Mouse (Mus musculus) left cerebral cortex, adult 6 months (tissue): Measurements from ENCODE around the gene Crtc3. TPM values are rescaled to one million over a fixed set of nuclear protein-coding genes. Genes with fewer than 3 reads are reported as not detected.

ENCODE experiments used
- long read RNA-seq, 2 experiments: library from polyadenylated mRNA; unstranded; transcript quantifications; one replicate each; pipeline ENCODE4 v2.0.0; 2019 to 2020
- polyA plus RNA-seq: library from polyadenylated mRNA; unstranded; fragments of <200 nt; fragmentation: Nextera tagmentation; gene quantifications from 2 replicates; pipeline ENCODE4 v1.2.3, GENCODE M21; 2021

Crtc3 gene
- 3.7 and 6.2 TPM in 2 replicates for polyA plus RNA-seq
- long read RNA-seq, experiment 1, full-length matches to known transcripts, result 1 of 6 reads
- long read RNA-seq, experiment 1, partial matches to known transcripts, result 2 of 6 reads
- long read RNA-seq, experiment 1, other reads (novel, unspliced or antisense), result 3 of 6 reads
- long read RNA-seq, experiment 2, partial matches to known transcripts, result 0 of 1 reads
- long read RNA-seq, experiment 2, other reads (novel, unspliced or antisense), result 1 of 1 reads

DNA sequence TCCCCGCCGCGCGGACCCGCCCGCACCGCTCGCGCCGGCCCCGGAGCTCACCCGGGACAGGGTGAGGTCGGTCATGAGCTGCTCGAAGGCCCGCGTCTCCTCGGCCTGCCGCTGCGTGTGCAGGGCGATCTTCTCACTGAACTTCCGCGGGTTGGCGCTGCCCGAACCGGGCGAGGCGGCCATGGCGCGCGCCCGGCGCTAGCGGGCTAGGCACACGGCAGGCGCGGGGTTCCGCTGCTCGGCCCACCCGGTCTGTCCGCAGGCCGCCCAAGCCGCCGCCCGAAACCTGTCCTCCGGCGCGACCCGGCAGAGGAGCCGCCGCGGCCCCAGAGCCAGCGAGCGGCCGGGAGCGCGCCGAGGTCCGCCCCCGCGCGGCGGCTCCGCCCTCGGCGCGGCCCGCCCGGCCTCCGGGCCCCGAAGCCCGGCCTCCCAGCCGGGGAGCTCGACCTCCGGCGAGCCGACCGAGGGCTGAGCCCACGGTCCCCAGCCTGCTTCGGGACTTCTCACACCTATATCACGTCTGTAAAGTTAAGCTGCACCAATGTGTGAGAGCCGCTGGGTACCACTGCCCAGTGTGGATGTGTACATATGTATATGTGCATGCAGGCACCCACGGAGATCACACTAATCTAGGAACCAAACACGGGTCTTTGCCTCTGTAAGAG, at the start of gene Crtc3:
Gene Crtc3, minus strand, starts transcription at position 322 of the 665 bp plus-strand sequence.

Other genes starting within 250 kb of the Crtc3 start
- 0.61 and 0.77 TPM in 2 replicates for gene Blm, start 153.8 kb downstream of the Crtc3 start, polyA plus RNA-seq
- 3.0 and 4.5 TPM in 2 replicates for gene Iqgap1, start 137.1 kb upstream of the Crtc3 start, polyA plus RNA-seq
- 1.0 and 1.8 TPM in 2 replicates for gene Zscan2, start 172.0 kb upstream of the Crtc3 start, polyA plus RNA-seq
- gene Wdr73, start 212.4 kb upstream of the Crtc3 start, polyA plus RNA-seq, result 16.0 and 23.3 TPM in 2 replicates
- 4.7 and 5.7 TPM in 2 replicates for gene Nmb, start 216.2 kb upstream of the Crtc3 start, polyA plus RNA-seq